Mouse (Mus musculus) MEL (cell line): ENCODE measurements at regions not wholly inside any gene's neighbourhood (a gene's known extent, or its start where the extent isn't known, plus 50 kb on each side); places are given as distances from the start of the nearest gene placed in this dataset.

ENCODE experiments used
- CHD2 ChIP-seq: IDR thresholded peaks from 2 replicates; pipeline ENCODE4 v1.6.1; 2011; ENCODE audit warnings: low read length, improper control_type of control experiment
- CTCF ChIP-seq, 3 experiments: IDR thresholded peaks in 2 of 3; conservative IDR thresholded peaks in 1 of 3; 2 replicates each; pipeline ENCODE4 v1.5.1; 2011 to 2012; ENCODE audit warnings: low read length in 3 of 3, low read depth in 2 of 3, mild to moderate bottlenecking in 2 of 3, improper control_type of control experiment in 1 of 3, inconsistent platforms in 1 of 3, mixed read lengths in 1 of 3, moderate library complexity in 1 of 3; ENCODE audit not compliant: control insufficient read depth in 1 of 3, insufficient read depth in 1 of 3, poor library complexity in 1 of 3, severe bottlenecking in 1 of 3
- EP300 ChIP-seq, 2 experiments: IDR thresholded peaks; 2 replicates each; pipeline ENCODE4 v1.6.1; 2011; ENCODE audit warnings: improper control_type of control experiment in 2 of 2, low read length in 2 of 2, low read depth in 1 of 2, mild to moderate bottlenecking in 1 of 2
- POLR2A ChIP-seq, 2 experiments: IDR thresholded peaks; 2 replicates each; pipeline ENCODE4 v1.6.1; 2011 to 2012; ENCODE audit warnings: low read length in 2 of 2, mild to moderate bottlenecking in 2 of 2, control low read depth in 1 of 2, improper control_type of control experiment in 1 of 2, low read depth in 1 of 2, moderate library complexity in 1 of 2; ENCODE audit not compliant: control insufficient read depth in 1 of 2, insufficient read depth in 1 of 2, poor library complexity in 1 of 2

- TF ChIP-seq POLR2A (IDR thresholded peaks at IDR 0.05; ENCODE audit: control insufficient read depth in 1 of 2, insufficient read depth in 1 of 2, low read depth in 1 of 2, low read length in 2 of 2, poor library complexity in 1 of 2) (no peak), EP300 (IDR thresholded peaks at IDR 0.05; ENCODE audit: low read depth in 1 of 2, low read length in 2 of 2) (no peak), CTCF (IDR thresholded peaks at IDR 0.05 in 2 of 3, conservative IDR thresholded peaks at IDR 0.05 in 1 of 3; ENCODE audit: control insufficient read depth in 1 of 3, insufficient read depth in 1 of 3, low read depth in 2 of 3, low read length in 3 of 3, poor library complexity in 1 of 3, severe bottlenecking in 1 of 3) (no peak), CHD2 (no peak)
Observed at GRCm38 (mm10) chr13:16465812-16466211, 454.2 kb downstream of the Inhba start.
